Comparison of ENCODE assay signal across 10 mouse cellular contexts in the genomic region with DNA sequence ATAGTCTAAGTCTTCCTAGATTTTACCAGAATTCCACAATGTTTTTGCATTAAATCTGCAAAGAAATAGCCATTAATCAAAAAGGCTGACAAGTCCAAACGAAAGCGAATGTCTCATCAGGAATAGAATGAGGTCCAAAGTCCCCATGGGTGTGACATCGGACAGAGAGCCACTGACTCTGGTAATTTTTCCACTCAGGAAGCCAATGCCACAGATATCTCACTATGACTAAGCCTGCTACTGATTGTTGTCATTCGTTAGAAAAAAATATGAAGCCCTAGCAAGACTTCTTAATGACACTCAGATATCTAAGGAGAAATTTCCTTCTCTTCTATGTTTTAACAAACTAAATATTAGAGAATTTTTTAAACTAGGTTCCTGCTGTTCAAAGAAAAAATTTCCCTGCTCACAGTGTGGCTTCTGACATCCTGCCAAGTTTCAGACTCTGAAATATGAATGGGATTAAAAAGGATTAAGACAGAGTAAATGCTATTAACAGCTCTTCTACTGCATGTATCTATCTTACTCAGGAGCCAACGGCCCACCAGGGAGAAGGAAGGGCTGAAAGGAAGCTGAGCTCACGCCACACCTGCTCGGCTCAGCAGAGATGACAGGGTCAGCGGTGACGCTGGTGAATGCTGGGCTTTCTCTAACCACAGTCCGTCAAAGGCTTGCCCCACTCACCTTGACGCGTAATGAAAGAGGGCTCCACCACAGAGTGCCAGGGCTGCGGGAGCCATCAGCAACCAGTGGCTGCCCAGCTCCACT.
A peak's percentile ranks its signal among the peaks of the same experiment; 100 is the strongest.
DNase-seq lines count a peak whose midpoint lies in the region; ATAC-seq and TF ChIP-seq lines count a peak whose summit lies in the region.
"Had no signal": no experiment of that assay in that cellular context is flagged by ENCODE, and none has a peak within 500 bp of the region (broad histone marks: within the 10 kb centered on the region; RNA-seq: fewer than 3 reads in every experiment).

No protein-coding gene starts in this region.

- no peaks in the 10 kb centered on the region for H3K9me3 ChIP-seq in forebrain, embryonic 13.5 days (replicated peaks)
- no peaks in the 10 kb centered on the region for H3K9me3 ChIP-seq in forebrain, embryonic 12.5 days
- H3K9me3 ChIP-seq: embryonic facial prominence, embryonic 13.5 days; lung, embryonic 15.5 days had no signal

- ATAC-seq in forebrain, embryonic 13.5 days = peak; percentile 50; the same call in 1 of the 2 replicates
- ATAC-seq in forebrain, embryonic 12.5 days (ENCODE audit: low FRiP score) = no peak
- peak; percentile 29; the same call in 1 of the 2 replicates for ATAC-seq in megakaryocyte-erythroid progenitor cell, adult 5-6 weeks (replicated peaks; ENCODE audit: low FRiP score, low TSS enrichment, poor library complexity, severe bottlenecking)

- H3K4me3 ChIP-seq in forebrain, embryonic 13.5 days = no peak overlapping the region
- H3K4me3 ChIP-seq in forebrain, embryonic 12.5 days (replicated peaks) = no peak overlapping the region
- no peak overlapping the region for H3K4me3 ChIP-seq in lung, adult 2 months (replicated peaks; ENCODE audit: extremely low read depth, low read depth, low read length)
- H3K4me3 ChIP-seq: embryonic facial prominence, embryonic 13.5 days; lung, embryonic 15.5 days had no signal

- no peak for TF ChIP-seq POLR2A in lung, adult 2 months (IDR thresholded peaks at IDR 0.05; ENCODE audit: borderline replicate concordance, extremely low read depth, low read depth, low read length)

- peak overlapping the region; percentile 16; the same call in 1 of the 2 replicates for H3K4me2 ChIP-seq in forebrain, embryonic 13.5 days
- no peak overlapping the region for H3K4me2 ChIP-seq in forebrain, embryonic 12.5 days
- H3K4me2 ChIP-seq: embryonic facial prominence, embryonic 13.5 days; lung, embryonic 15.5 days had no signal

- H3K9ac ChIP-seq in forebrain, embryonic 13.5 days = no peak overlapping the region
- no peak overlapping the region for H3K9ac ChIP-seq in forebrain, embryonic 12.5 days
- H3K9ac ChIP-seq: embryonic facial prominence, embryonic 13.5 days; lung, embryonic 15.5 days had no signal

- peaks cover 14% of the 10 kb centered on the region; the same call in 1 of the 2 replicates for H3K4me1 ChIP-seq in forebrain, embryonic 13.5 days
- peaks cover 17% of the 10 kb centered on the region for H3K4me1 ChIP-seq in forebrain, embryonic 12.5 days
- H3K4me1 ChIP-seq in lung, adult 2 months (ENCODE audit: control insufficient read depth, insufficient read depth, low read length) = peaks cover 7% of the 10 kb centered on the region

- no peak overlapping the region; the same call in 1 of the 2 replicates for H3K27ac ChIP-seq in forebrain, embryonic 13.5 days
- no peak overlapping the region for H3K27ac ChIP-seq in forebrain, embryonic 12.5 days
- H3K27ac ChIP-seq: embryonic facial prominence, embryonic 13.5 days; lung, embryonic 15.5 days had no signal

- peak; percentile 63 for DNase-seq in 3134 (ENCODE audit: extremely low read depth, insufficient read length, low spot score)
- peak; percentile 69 to 74 for DNase-seq in cerebellum, postnatal 10 days
- no peak for DNase-seq in spleen, postnatal 14 days (ENCODE audit: low spot score in 2 of 2)
- no peak for DNase-seq in gastrocnemius, postnatal 25 days
- no peak for DNase-seq in lung, adult 2 months

- H3K27me3 ChIP-seq in forebrain, embryonic 13.5 days = no peaks in the 10 kb centered on the region
- H3K27me3 ChIP-seq in forebrain, embryonic 12.5 days = 0 out of 2 replicates have a peak, but pooled peaks cover 3% of the 10 kb centered on the region
- H3K27me3 ChIP-seq: embryonic facial prominence, embryonic 13.5 days; lung, embryonic 15.5 days had no signal

- H3K36me3 ChIP-seq in forebrain, embryonic 13.5 days (ENCODE audit: poor library complexity, severe bottlenecking) = no peaks in the 10 kb centered on the region
- no peaks in the 10 kb centered on the region for H3K36me3 ChIP-seq in forebrain, embryonic 12.5 days (replicated peaks)
- H3K36me3 ChIP-seq: embryonic facial prominence, embryonic 13.5 days; lung, embryonic 15.5 days had no signal

- WGBS in forebrain, embryonic 13.5 days = 37% methylated on average over 13 of the region's 13 CpGs
- 44% methylated on average over 13 of the region's 13 CpGs for WGBS in forebrain, embryonic 12.5 days
- WGBS in lung, adult 2 months = 33% methylated on average over 13 of the region's 13 CpGs

- TF ChIP-seq CTCF in lung, adult 2 months (IDR thresholded peaks at IDR 0.05; ENCODE audit: insufficient read depth, low read length) = no peak

Comparison
In these comparisons a context has a peak if more than half of its experiments do, and no peak if none do; other contexts are left out.
1. DNase-seq: peak in 3134 (single experiment) and cerebellum, postnatal 10 days (2 of 2); none in spleen, postnatal 14 days (0 of 2), gastrocnemius, postnatal 25 days (single experiment) and lung, adult 2 months (single experiment).